In the genomic region with DNA sequence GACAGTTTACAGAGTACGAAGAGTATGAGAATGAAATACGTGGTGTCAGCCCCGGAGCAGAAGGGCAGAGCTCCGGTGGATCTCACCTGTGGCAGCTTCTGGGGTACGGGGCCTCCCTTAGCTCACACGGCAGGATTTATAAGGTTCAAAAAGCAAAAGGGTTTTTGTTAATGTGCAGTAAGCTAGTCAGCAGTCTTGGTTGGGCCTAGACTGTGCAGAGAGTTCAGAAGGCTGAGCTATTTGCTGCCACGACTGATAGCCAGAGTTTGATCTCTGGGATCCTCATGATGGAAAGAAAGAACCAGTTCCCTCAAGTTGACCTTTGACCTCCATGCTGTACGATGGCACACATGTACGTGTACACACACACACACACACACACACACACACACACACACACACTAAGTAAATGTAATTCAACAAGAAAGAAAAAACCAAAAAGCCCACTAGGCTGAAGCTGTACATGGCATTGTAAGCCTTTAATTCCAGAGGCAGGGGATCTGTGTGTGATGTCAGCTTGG, we compare ENCODE assay signal across 21 mouse cellular contexts. TPM values are rescaled to one million over a fixed set of nuclear protein-coding genes. Genes with fewer than 3 reads are reported as not detected.
DNase-seq lines count a peak whose midpoint lies in the region; ATAC-seq and TF ChIP-seq lines count a peak whose summit lies in the region.
"Had no signal": no experiment of that assay in that cellular context is flagged by ENCODE, and none has a peak within 500 bp of the region (broad histone marks: within the 10 kb centered on the region; RNA-seq: fewer than 3 reads in every experiment).

No protein-coding gene starts in this region.

- H3K36me3 ChIP-seq in kidney, adult 2 months (ENCODE audit: control insufficient read depth, insufficient read depth, low read length) = no peaks in the 10 kb centered on the region
- H3K36me3 ChIP-seq in kidney, embryonic 14.5 days (ENCODE audit: control insufficient read depth, insufficient read depth, low read length) = peaks cover 4% of the 10 kb centered on the region; the same call in 1 of the 2 replicates
- H3K36me3 ChIP-seq in liver, embryonic 12.5 days = peaks cover 44% of the 10 kb centered on the region
- H3K36me3 ChIP-seq in intestine, embryonic 15.5 days = no peaks in the 10 kb centered on the region
- peaks cover 6% of the 10 kb centered on the region; the same call in 1 of the 2 replicates for H3K36me3 ChIP-seq in macrophage (ENCODE audit: inconsistent target)
- H3K36me3 ChIP-seq: heart, embryonic 15.5 days had no signal

- no peaks in the 10 kb centered on the region for H3K9me3 ChIP-seq in kidney, embryonic 14.5 days (ENCODE audit: control insufficient read depth, low read length)
- H3K9me3 ChIP-seq in liver, embryonic 12.5 days (replicated peaks) = no peaks in the 10 kb centered on the region
- H3K9me3 ChIP-seq in intestine, embryonic 15.5 days = no peaks in the 10 kb centered on the region
- H3K9me3 ChIP-seq: heart, embryonic 15.5 days; midbrain, embryonic 10.5 days had no signal

- no peak overlapping the region for H3K4me3 ChIP-seq in kidney, adult 2 months (ENCODE audit: insufficient read depth, low read depth, low read length)
- no peak overlapping the region for H3K4me3 ChIP-seq in kidney, embryonic 14.5 days (ENCODE audit: low read length)
- no peak overlapping the region for H3K4me3 ChIP-seq in liver, embryonic 12.5 days
- H3K4me3 ChIP-seq in intestine, embryonic 15.5 days (replicated peaks) = no peak overlapping the region
- no peak overlapping the region for H3K4me3 ChIP-seq in macrophage (ENCODE audit: inconsistent target)
- H3K4me3 ChIP-seq: heart, embryonic 15.5 days; midbrain, embryonic 10.5 days had no signal

- TF ChIP-seq POLR2A in kidney, adult 2 months (IDR thresholded peaks at IDR 0.05; ENCODE audit: low read depth, low read length) = no peak

- H3K4me2 ChIP-seq in kidney, embryonic 14.5 days (replicated peaks; ENCODE audit: low read depth, low read length) = no peak overlapping the region
- no peak overlapping the region for H3K4me2 ChIP-seq in liver, embryonic 12.5 days
- 0 out of 2 replicates have a peak overlapping the region, but pooled peaks have one; percentile 2 for H3K4me2 ChIP-seq in intestine, embryonic 15.5 days (replicated peaks)
- H3K4me2 ChIP-seq: heart, embryonic 15.5 days had no signal

- peak overlapping the region; percentile 39; the same call in 1 of the 2 replicates for H3K27ac ChIP-seq in kidney, adult 2 months (ENCODE audit: insufficient read depth, low read depth, low read length)
- H3K27ac ChIP-seq in kidney, embryonic 14.5 days (ENCODE audit: low read depth, low read length) = no peak overlapping the region
- peak overlapping the region; percentile 49; the same call in 1 of the 2 replicates for H3K27ac ChIP-seq in liver, embryonic 12.5 days
- H3K27ac ChIP-seq in intestine, embryonic 15.5 days = peak overlapping the region; percentile 40; the same call in 1 of the 2 replicates
- H3K27ac ChIP-seq in macrophage = peak overlapping the region; percentile 41
- H3K27ac ChIP-seq: heart, embryonic 15.5 days; hindbrain, postnatal 0 days; midbrain, embryonic 10.5 days had no signal

- WGBS in kidney, adult 2 months = 54% methylated on average over 9 of the region's 9 CpGs
- WGBS in kidney, embryonic 14.5 days = 74% methylated on average over 9 of the region's 9 CpGs
- WGBS in liver, embryonic 12.5 days (ENCODE audit: insufficient replicate concordance) = 87% methylated on average over 9 of the region's 9 CpGs
- WGBS in intestine, embryonic 15.5 days = 63% methylated on average over 9 of the region's 9 CpGs
- 86% methylated on average over 9 of the region's 9 CpGs for WGBS in macrophage (ENCODE audit: missing documents)

- H3K27me3 ChIP-seq in kidney, adult 2 months (replicated peaks; ENCODE audit: control insufficient read depth, insufficient read depth, low read length) = no peaks in the 10 kb centered on the region
- H3K27me3 ChIP-seq in kidney, embryonic 14.5 days (ENCODE audit: control insufficient read depth, insufficient read depth, low read length) = no peaks in the 10 kb centered on the region
- no peaks in the 10 kb centered on the region for H3K27me3 ChIP-seq in liver, embryonic 12.5 days (replicated peaks)
- H3K27me3 ChIP-seq in intestine, embryonic 15.5 days (replicated peaks) = no peaks in the 10 kb centered on the region
- H3K27me3 ChIP-seq: heart, embryonic 15.5 days had no signal

- H3K79me2 ChIP-seq in macrophage (ENCODE audit: inconsistent target) = peaks cover 100% of the 10 kb centered on the region

- TF ChIP-seq CTCF in kidney, adult 2 months (conservative IDR thresholded peaks at IDR 0.05; ENCODE audit: insufficient read depth, insufficient read length, low read depth, low read length) = no peak

- no peak for ATAC-seq in kidney, embryonic 14.5 days (ENCODE audit: low FRiP score, low TSS enrichment)
- ATAC-seq in liver, embryonic 12.5 days = no peak
- peak; percentile 57 for ATAC-seq in intestine, embryonic 15.5 days
- ATAC-seq in granulocyte monocyte progenitor cell, adult 5-6 weeks (replicated peaks; ENCODE audit: poor library complexity, severe bottlenecking) = no peak
- ATAC-seq: forebrain, embryonic 14.5 days; hindbrain, postnatal 0 days had no signal

- peaks cover 30% of the 10 kb centered on the region for H3K4me1 ChIP-seq in kidney, adult 2 months (ENCODE audit: control insufficient read depth, insufficient read depth, low read length)
- peaks cover 4% of the 10 kb centered on the region; the same call in 1 of the 2 replicates for H3K4me1 ChIP-seq in kidney, embryonic 14.5 days (ENCODE audit: control insufficient read depth, insufficient read depth, low read length)
- peaks cover 87% of the 10 kb centered on the region for H3K4me1 ChIP-seq in liver, embryonic 12.5 days
- peaks cover 13% of the 10 kb centered on the region for H3K4me1 ChIP-seq in intestine, embryonic 15.5 days (replicated peaks)

- no peak overlapping the region for H3K9ac ChIP-seq in kidney, embryonic 14.5 days (ENCODE audit: low read depth, low read length)
- no peak overlapping the region for H3K9ac ChIP-seq in liver, embryonic 12.5 days
- H3K9ac ChIP-seq in intestine, embryonic 15.5 days = no peak overlapping the region
- H3K9ac ChIP-seq: heart, embryonic 15.5 days had no signal

- DNase-seq in kidney, adult 2 months = no peak
- DNase-seq in liver = no peak
- no peak for DNase-seq in spleen, postnatal 36 days (ENCODE audit: low spot score in 2 of 2)
- DNase-seq: adrenal gland, adult 8-10 months; cerebellum, adult 9-10 months; gastrocnemius, postnatal 25 days; heart, postnatal 4 days; kidney, adult 9 months; lung, adult 2 months; lung, postnatal 4 days; right cerebral cortex, postnatal 4 days; thymus, postnatal 4 days had no signal

RNA-seq across cellular contexts. Expression of gene Ap2a2, which starts 7.4 kb away (rescaled TPM):
- polyA plus RNA-seq in kidney, adult 2 months (2012; rRNA removed) = 94.8 and 95.4 TPM in 2 replicates
- polyA plus RNA-seq in kidney, embryonic 14.5 days (2014; fragmentation: Nextera tagmentation; extraction: Ambion mirVana) = 47.0 and 76.3 TPM in 2 replicates
- polyA plus RNA-seq in liver, embryonic 12.5 days (2016; fragmentation: Nextera tagmentation; extraction: Ambion mirVana) = 91.6 and 92.0 TPM in 2 replicates
- 79.1 and 84.1 TPM in 2 replicates for polyA plus RNA-seq in intestine, embryonic 15.5 days (2015; fragmentation: Nextera tagmentation; extraction: Ambion mirVana)
- total RNA-seq in macrophage (2018; cell fraction: chromatin; rRNA removed) = 100 to 1,000 TPM in 14 of 26 experiments, 10 to 100 TPM in 12; 26.9 to 211 (median 111) TPM
- 100 to 1,000 TPM in 15 of 26 experiments, 10 to 100 TPM in 11; 67.4 to 191 (median 114) TPM for total RNA-seq in macrophage (2018; cell fraction: cytosol; rRNA removed)
- 100 to 1,000 TPM in 9 of 26 experiments, 10 to 100 TPM in 17; 45.9 to 181 (median 92.4) TPM for total RNA-seq in macrophage (2018; cell fraction: nucleus; rRNA removed)
- polyA plus RNA-seq in macrophage (2018) = 86.4 to 118 TPM (median 89.9 TPM) in 3 replicates
- total RNA-seq in granulocyte monocyte progenitor cell, adult 5-6 weeks (2014; fragmentation: Nextera tagmentation) = 18.9 and 21.0 TPM in 2 replicates
- 20.2 and 28.4 TPM in 2 replicates for total RNA-seq in granulocyte monocyte progenitor cell, adult 5-6 weeks (2017)

RNA-seq across cellular contexts. Expression of gene Chid1, which starts 29.7 kb away (rescaled TPM):
- polyA plus RNA-seq in kidney, adult 2 months (2012; rRNA removed) = 34.4 and 35.6 TPM in 2 replicates
- polyA plus RNA-seq in kidney, embryonic 14.5 days (2014; fragmentation: Nextera tagmentation; extraction: Ambion mirVana) = 28.9 and 38.8 TPM in 2 replicates
- polyA plus RNA-seq in liver, embryonic 12.5 days (2016; fragmentation: Nextera tagmentation; extraction: Ambion mirVana) = 32.0 and 32.7 TPM in 2 replicates
- polyA plus RNA-seq in intestine, embryonic 15.5 days (2015; fragmentation: Nextera tagmentation; extraction: Ambion mirVana) = 52.6 and 62.3 TPM in 2 replicates
- 10 to 100 TPM in 25 of 26 experiments, 1 to 10 TPM in 1; 9.9 to 68.1 (median 29.1) TPM for total RNA-seq in macrophage (2018; cell fraction: chromatin; rRNA removed)
- total RNA-seq in macrophage (2018; cell fraction: cytosol; rRNA removed) = 10 to 100 TPM; 15.2 to 29.7 (median 24.6) TPM
- total RNA-seq in macrophage (2018; cell fraction: nucleus; rRNA removed) = 10 to 100 TPM; 10.8 to 46.0 (median 24.5) TPM
- 23.1 to 31.1 TPM (median 25.0 TPM) in 3 replicates for polyA plus RNA-seq in macrophage (2018)
- total RNA-seq in granulocyte monocyte progenitor cell, adult 5-6 weeks (2014; fragmentation: Nextera tagmentation) = 12.2 and 26.1 TPM in 2 replicates
- total RNA-seq in granulocyte monocyte progenitor cell, adult 5-6 weeks (2017) = 40.2 and 40.9 TPM in 2 replicates
